8 mouse cellular contexts compared by ENCODE assay signal in genomic region chr9:45984409-45985228, GRCm38 (mm10). TPM values are rescaled to one million over a fixed set of nuclear protein-coding genes. Genes with fewer than 3 reads are reported as not detected.
DNase-seq lines count a peak whose midpoint lies in the region; ATAC-seq and TF ChIP-seq lines count a peak whose summit lies in the region.

No protein-coding gene starts in this region.

- TF ChIP-seq CTCF in E14TG2a.4 (conservative IDR thresholded peaks at IDR 0.05; ENCODE audit: low read length): no peak

- peak overlapping the region; percentile 95 for H3K4me2 ChIP-seq in forebrain, embryonic 13.5 days
- peak overlapping the region; percentile 70 for H3K4me2 ChIP-seq in neural tube, embryonic 15.5 days

- peak overlapping the region; percentile 84 for H3K4me3 ChIP-seq in E14TG2a.4 (replicated peaks; ENCODE audit: low read length)
- H3K4me3 ChIP-seq in forebrain, embryonic 13.5 days: peak overlapping the region; percentile 99
- peak overlapping the region; percentile 94 for H3K4me3 ChIP-seq in neural tube, embryonic 15.5 days (replicated peaks)

- ATAC-seq in forebrain, embryonic 13.5 days: peak; percentile 96
- ATAC-seq in neural tube, embryonic 15.5 days (ENCODE audit: low FRiP score): peak; percentile 95

- H3K27me3 ChIP-seq in E14TG2a.4 (ENCODE audit: insufficient read depth, low read length): no peaks in the 10 kb centered on the region
- no peaks in the 10 kb centered on the region for H3K27me3 ChIP-seq in forebrain, embryonic 13.5 days
- H3K27me3 ChIP-seq in neural tube, embryonic 15.5 days (replicated peaks): no peaks in the 10 kb centered on the region

- H3K4me1 ChIP-seq in E14TG2a.4 (replicated peaks; ENCODE audit: low read depth, low read length): peaks cover 48% of the 10 kb centered on the region
- peaks cover 46% of the 10 kb centered on the region for H3K4me1 ChIP-seq in forebrain, embryonic 13.5 days
- peaks cover 44% of the 10 kb centered on the region for H3K4me1 ChIP-seq in neural tube, embryonic 15.5 days

- H3K36me3 ChIP-seq in E14TG2a.4 (ENCODE audit: insufficient read depth, low read length): peaks cover 9% of the 10 kb centered on the region
- 0 out of 2 replicates have a peak, but pooled peaks cover 4% of the 10 kb centered on the region for H3K36me3 ChIP-seq in forebrain, embryonic 13.5 days (ENCODE audit: poor library complexity, severe bottlenecking)
- H3K36me3 ChIP-seq in neural tube, embryonic 15.5 days: no peaks in the 10 kb centered on the region

- intact Hi-C loops in heart, postnatal 14 days (cut with DNase I): no loop called here

- peak overlapping the region; percentile 94 for H3K27ac ChIP-seq in forebrain, embryonic 13.5 days
- H3K27ac ChIP-seq in neural tube, embryonic 15.5 days (replicated peaks): peak overlapping the region; percentile 95

- no peaks in the 10 kb centered on the region for H3K9me3 ChIP-seq in E14TG2a.4 (ENCODE audit: low read length)
- H3K9me3 ChIP-seq in forebrain, embryonic 13.5 days (replicated peaks): no peaks in the 10 kb centered on the region
- H3K9me3 ChIP-seq in neural tube, embryonic 15.5 days (replicated peaks): no peaks in the 10 kb centered on the region

- under 1% methylated on average over 55 of the region's 76 CpGs for WGBS in forebrain, embryonic 13.5 days
- WGBS in neural tube, embryonic 15.5 days: under 1% methylated on average over 53 of the region's 76 CpGs

- peak; percentile 82 for DNase-seq in c-Kit-positive CD71-positive TER-119-positive erythroid progenitor cells, embryonic 14.5 days (ENCODE audit: low spot score)
- peak; percentile 92 to 94 for DNase-seq in heart, postnatal 14 days
- peak; percentile 91 for DNase-seq in layer of hippocampus, adult 11-12 months (ENCODE audit: low spot score)
- DNase-seq in lung, adult 18-20 months: peak; percentile 87 to 92
- peak; percentile 92 for DNase-seq in testis, postnatal 14 days (ENCODE audit: low spot score)

- peak overlapping the region; percentile 99 for H3K9ac ChIP-seq in forebrain, embryonic 13.5 days
- H3K9ac ChIP-seq in neural tube, embryonic 15.5 days (replicated peaks): peak overlapping the region; percentile 98

RNA-seq across cellular contexts. Expression of gene Pafah1b2, which starts 27.9 kb away (rescaled TPM):
- polyA plus RNA-seq in forebrain, embryonic 13.5 days (2015; fragmentation: Nextera tagmentation; extraction: Ambion mirVana): 277 and 295 TPM in 2 replicates
- 10 to 100 TPM; 67.7 to 67.8 TPM for total RNA-seq in heart, postnatal 14 days (2021)
- polyA plus RNA-seq in neural tube, embryonic 15.5 days (2015; fragmentation: Nextera tagmentation; extraction: Ambion mirVana): 250 and 251 TPM in 2 replicates

RNA-seq across cellular contexts. Expression of gene Sik3, which starts 28.0 kb away (rescaled TPM):
- polyA plus RNA-seq in forebrain, embryonic 13.5 days (2015; fragmentation: Nextera tagmentation; extraction: Ambion mirVana): 4.9 TPM in 2 replicates
- 10 to 100 TPM; 56.3 to 63.1 TPM for total RNA-seq in heart, postnatal 14 days (2021)
- polyA plus RNA-seq in neural tube, embryonic 15.5 days (2015; fragmentation: Nextera tagmentation; extraction: Ambion mirVana): 9.5 and 9.9 TPM in 2 replicates

RNA-seq across cellular contexts. Expression of gene Sidt2, which starts 29.6 kb away (rescaled TPM):
- polyA plus RNA-seq in forebrain, embryonic 13.5 days (2015; fragmentation: Nextera tagmentation; extraction: Ambion mirVana): 22.6 and 26.3 TPM in 2 replicates
- total RNA-seq in heart, postnatal 14 days (2021): 10 to 100 TPM; 71.9 to 80.7 TPM
- polyA plus RNA-seq in neural tube, embryonic 15.5 days (2015; fragmentation: Nextera tagmentation; extraction: Ambion mirVana): 49.2 and 55.1 TPM in 2 replicates

RNA-seq across cellular contexts. Expression of gene Tagln, which starts 48.8 kb away (rescaled TPM):
- polyA plus RNA-seq in forebrain, embryonic 13.5 days (2015; fragmentation: Nextera tagmentation; extraction: Ambion mirVana): 2.5 and 3.1 TPM in 2 replicates
- total RNA-seq in heart, postnatal 14 days (2021): 10 to 100 TPM; 52.9 to 60.8 TPM
- 8.5 and 44.8 TPM in 2 replicates for polyA plus RNA-seq in neural tube, embryonic 15.5 days (2015; fragmentation: Nextera tagmentation; extraction: Ambion mirVana)

Comparison
In these comparisons a context has a peak if more than half of its experiments do, and no peak if none do; other contexts are left out.
1. Peak in every context shown above with its lines: DNase-seq, ATAC-seq, H3K4me3 ChIP-seq and H3K27ac ChIP-seq.